Mouse (Mus musculus) hindbrain, embryonic 16.5 days (tissue): ENCODE measurements around the gene Cish. TPM values are rescaled to one million over a fixed set of nuclear protein-coding genes. Genes with fewer than 3 reads are reported as not detected.

ENCODE experiments used
- ATAC-seq: fragments of 200-750 bp; cut with Nextera tagmentation; 2 replicates; pipeline ENCODE4 v1.8.0; 2017; ENCODE audit warnings: moderate TSS enrichment, moderate library complexity
- H3K27ac ChIP-seq: fragments of 300-500 bp; sonication (generic); 2 replicates; pipeline ENCODE4 v1.5.1; 2014; ENCODE audit warnings: low read depth, mild to moderate bottlenecking, control low read depth, low read length, moderate library complexity
- H3K27me3 ChIP-seq: fragments of 300-500 bp; sonication (generic); replicated peaks from 2 replicates; pipeline ENCODE4 v1.6.1; 2014; ENCODE audit warnings: low read length; ENCODE audit not compliant: control insufficient read depth, insufficient read depth
- H3K36me3 ChIP-seq: fragments of 300-500 bp; sonication (generic); 2 replicates; pipeline ENCODE4 v1.6.1; 2014; ENCODE audit warnings: mild to moderate bottlenecking, low read length, moderate library complexity, mixed read lengths; ENCODE audit not compliant: control insufficient read depth, insufficient read depth
- H3K4me1 ChIP-seq: fragments of 300-500 bp; sonication (generic); 2 replicates; pipeline ENCODE4 v1.6.1; 2014; ENCODE audit warnings: low read depth, low read length; ENCODE audit not compliant: control insufficient read depth, insufficient read depth
- H3K4me2 ChIP-seq: fragments of 300-500 bp; sonication (generic); 2 replicates; pipeline ENCODE4 v1.6.1; 2014; ENCODE audit warnings: mild to moderate bottlenecking, low read length, control low read depth, moderate library complexity
- H3K4me3 ChIP-seq: fragments of 300-500 bp; sonication (generic); 2 replicates; pipeline ENCODE4 v1.5.1; 2014; ENCODE audit warnings: mild to moderate bottlenecking, low read length, control low read depth, moderate library complexity
- H3K9ac ChIP-seq: fragments of 300-500 bp; sonication (generic); 2 replicates; pipeline ENCODE4 v1.6.1; 2014; ENCODE audit warnings: low read depth, mild to moderate bottlenecking, control low read depth, low read length, moderate library complexity
- H3K9me3 ChIP-seq: fragments of 300-500 bp; sonication (generic); 2 replicates; pipeline ENCODE4 v1.6.1; 2014; ENCODE audit warnings: mild to moderate bottlenecking, low read length, moderate library complexity; ENCODE audit not compliant: control insufficient read depth
- WGBS: fragments of 180-500 bp; shearing (Covaris S2); extraction: QIAGEN DNeasy Blood & Tissue Kit; methylation state at CpG from one replicate; pipeline ENCODE4 v1.1.7; 2014; 5-methylcytosine and 5-hydroxymethylcytosine counted together
- polyA plus RNA-seq: library from polyadenylated mRNA; unstranded; fragments of >200 nt; fragmentation: Nextera tagmentation; extraction: Ambion mirVana; gene quantifications from 2 replicates; pipeline ENCODE4 v1.2.1, GENCODE M21; 2015

Gene Cish
- polyA plus RNA-seq, 1 experiment from 2014 or later, result 13.7 TPM

- H3K4me3 ChIP-seq, result no peak overlapping the region
- ATAC-seq, result no peak
- WGBS, result 76% methylated on average over 10 of the region's 10 CpGs
Measured at GRCm38 (mm10) chr9:107312811-107313584, 17.2 kb downstream of the Cish start.

GRCm38 (mm10) chr9:107313926-107314325 is 18.1 kb downstream of the Cish start:
- Histone ChIP-seq H3K9ac (no peak overlapping the region), H3K4me2 (no peak overlapping the region), H3K4me1 (no peaks in the 10 kb centered on the region), H3K36me3 (no peaks in the 10 kb centered on the region), H3K4me3 (no peak overlapping the region), H3K27ac (no peak overlapping the region), H3K27me3 (no peaks in the 10 kb centered on the region), H3K9me3 (no peaks in the 10 kb centered on the region)
- no peak for ATAC-seq
- 92% methylated on average over 3 of the region's 3 CpGs for WGBS

More at GRCm38 (mm10) chr9:107312811-107313584, 17.2 kb downstream of the Cish start:
- H3K27me3 ChIP-seq, result no peaks in the 10 kb centered on the region
- H3K36me3 ChIP-seq, result no peaks in the 10 kb centered on the region
- no peak overlapping the region for H3K9ac ChIP-seq
- H3K9me3 ChIP-seq, result no peaks in the 10 kb centered on the region
- no peak overlapping the region for H3K4me2 ChIP-seq
- H3K27ac ChIP-seq, result no peak overlapping the region
- H3K4me1 ChIP-seq, result no peaks in the 10 kb centered on the region

GRCm38 (mm10) chr9:107315791-107316190 is 20.0 kb downstream of the Cish start:
- H3K4me3 ChIP-seq, result no peak overlapping the region
- no peaks in the 10 kb centered on the region for H3K36me3 ChIP-seq
- no peaks in the 10 kb centered on the region for H3K27me3 ChIP-seq
- no peaks in the 10 kb centered on the region for H3K9me3 ChIP-seq
- H3K27ac ChIP-seq, result no peak overlapping the region
- ATAC-seq, result no peak
- WGBS, result 89% methylated on average over 2 of the region's 2 CpGs
- no peak overlapping the region for H3K4me2 ChIP-seq
- no peaks in the 10 kb centered on the region for H3K4me1 ChIP-seq
- no peak overlapping the region for H3K9ac ChIP-seq

GRCm38 (mm10) chr9:107322461-107323050 is 26.7 kb downstream of the Cish start:
- Histone ChIP-seq H3K27ac (no peak overlapping the region), H3K4me1 (no peaks in the 10 kb centered on the region), H3K4me2 (no peak overlapping the region), H3K9ac (no peak overlapping the region), H3K9me3 (no peaks in the 10 kb centered on the region), H3K4me3 (no peak overlapping the region), H3K36me3 (no peaks in the 10 kb centered on the region), H3K27me3 (no peaks in the 10 kb centered on the region)
- WGBS, result 78% methylated on average over 8 of the region's 8 CpGs
- ATAC-seq, result no peak

- WGBS, result 57% methylated on average over 6 of the region's 6 CpGs
- 0 out of 2 replicates have a peak, but pooled peaks have one; percentile 34 for ATAC-seq
- Histone ChIP-seq H3K4me1 (no peaks in the 10 kb centered on the region), H3K36me3 (no peaks in the 10 kb centered on the region), H3K4me3 (no peak overlapping the region), H3K27ac (no peak overlapping the region), H3K27me3 (no peaks in the 10 kb centered on the region), H3K9ac (no peak overlapping the region), H3K4me2 (no peak overlapping the region), H3K9me3 (no peaks in the 10 kb centered on the region)
Measured at GRCm38 (mm10) chr9:107323558-107323957, 27.7 kb downstream of the Cish start.

GRCm38 (mm10) chr9:107324799-107325561 is 29.2 kb downstream of the Cish start:
- 66% methylated on average over 4 of the region's 4 CpGs for WGBS
- no peak overlapping the region for H3K9ac ChIP-seq
- ATAC-seq, result no peak

GRCm38 (mm10) chr9:107325904-107326303 is 30.1 kb downstream of the Cish start:
- Histone ChIP-seq H3K4me3 (no peak overlapping the region), H3K9ac (no peak overlapping the region), H3K4me1 (no peaks in the 10 kb centered on the region), H3K36me3 (0 out of 2 replicates have a peak, but pooled peaks cover 2% of the 10 kb centered on the region), H3K27ac (no peak overlapping the region), H3K9me3 (no peaks in the 10 kb centered on the region), H3K4me2 (no peak overlapping the region), H3K27me3 (no peaks in the 10 kb centered on the region)
- no peak for ATAC-seq
- 93% methylated on average over 7 of the region's 7 CpGs for WGBS

More at GRCm38 (mm10) chr9:107324799-107325561, 29.2 kb downstream of the Cish start:
- no peaks in the 10 kb centered on the region for H3K9me3 ChIP-seq
- no peak overlapping the region for H3K27ac ChIP-seq
- 0 out of 2 replicates have a peak, but pooled peaks cover 2% of the 10 kb centered on the region for H3K36me3 ChIP-seq
- H3K4me3 ChIP-seq, result no peak overlapping the region
- no peak overlapping the region for H3K4me2 ChIP-seq
- no peaks in the 10 kb centered on the region for H3K4me1 ChIP-seq
- H3K27me3 ChIP-seq, result no peaks in the 10 kb centered on the region

GRCm38 (mm10) chr9:107327879-107328620 is 32.2 kb downstream of the Cish start:
- H3K4me2 ChIP-seq, result no peak overlapping the region
- H3K4me1 ChIP-seq, result no peaks in the 10 kb centered on the region
- H3K9ac ChIP-seq, result no peak overlapping the region
- H3K9me3 ChIP-seq, result no peaks in the 10 kb centered on the region
- ATAC-seq, result no peak
- H3K4me3 ChIP-seq, result no peak overlapping the region
- 93% methylated on average over 16 of the region's 16 CpGs for WGBS
- H3K27me3 ChIP-seq, result no peaks in the 10 kb centered on the region
- peaks cover 7% of the 10 kb centered on the region; the same call in 1 of the 2 replicates for H3K36me3 ChIP-seq
- H3K27ac ChIP-seq, result no peak overlapping the region
